Mouse (Mus musculus) cerebellum, adult 9-11 months (tissue): Measurements from ENCODE around the gene Cped1.
"Not testable (repeated sequence)": the region's sequence is repeated elsewhere in the genome, so short reads cannot be mapped to it uniquely, and the experiment has no call there.

Experiments used
- DNase-seq: peaks from one replicate; pipeline ENCODE4 v3.0.0; 2022

Gene Cped1

DNA sequence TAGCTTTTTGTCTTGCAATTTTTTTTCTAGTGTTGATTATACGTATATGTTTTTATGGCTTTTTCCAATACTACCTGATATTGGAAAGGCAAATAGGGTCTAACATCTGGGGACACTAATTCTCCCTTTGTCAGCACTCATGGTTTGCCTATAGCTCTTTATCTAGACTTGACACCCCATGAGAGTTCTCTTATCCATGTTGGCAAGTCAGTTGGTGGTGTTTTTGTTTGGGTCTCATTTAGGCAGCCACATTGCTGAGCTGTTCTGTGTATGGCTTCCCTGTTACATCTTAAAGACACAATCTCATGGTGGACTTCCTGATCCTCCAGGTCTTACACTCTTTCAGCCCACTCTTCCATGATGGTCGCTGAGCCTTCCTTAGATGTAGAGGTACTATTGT, 42.1 kb downstream of the Cped1 start:
- DNase-seq, result no peak

DNA sequence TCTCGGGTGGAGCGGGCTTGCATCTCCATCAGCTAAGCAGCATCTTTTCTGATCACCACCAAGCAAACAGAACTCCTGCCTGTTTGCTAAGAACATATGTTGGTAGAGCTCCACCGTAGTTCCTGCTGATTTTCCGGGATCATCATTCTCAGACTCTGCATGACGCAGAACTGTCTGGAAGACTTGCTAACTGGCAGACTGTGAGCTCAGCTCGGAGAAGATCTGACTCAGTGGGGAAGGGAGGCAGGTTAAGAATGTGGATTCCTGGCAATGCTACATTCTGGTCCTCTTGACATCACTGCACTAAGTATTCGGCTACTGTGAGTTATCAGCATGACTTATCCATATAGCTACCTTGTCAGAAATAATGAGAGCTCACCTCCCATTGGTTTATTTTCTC, 44.7 kb downstream of the Cped1 start:
- DNase-seq, result peak; percentile 3

DNA sequence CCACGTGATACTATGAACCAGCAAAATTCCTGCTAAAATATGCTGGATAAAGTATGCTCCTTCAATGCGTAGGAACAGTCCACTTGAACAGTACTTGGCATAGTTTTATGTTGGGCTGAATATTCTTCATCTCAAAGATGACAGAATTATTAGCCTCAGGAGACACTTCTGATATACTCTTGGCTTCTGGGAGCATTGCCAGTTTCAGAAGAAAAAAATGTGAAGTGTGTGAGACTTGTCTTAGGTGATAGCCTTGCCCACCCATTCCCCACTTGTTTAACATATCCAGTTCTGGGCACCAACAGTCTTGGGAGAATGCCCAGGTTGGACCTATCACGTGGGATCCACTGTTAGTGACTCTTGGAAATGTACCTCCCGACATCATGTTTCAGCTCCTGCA, 47.5 kb downstream of the Cped1 start:
- no peak for DNase-seq

DNA sequence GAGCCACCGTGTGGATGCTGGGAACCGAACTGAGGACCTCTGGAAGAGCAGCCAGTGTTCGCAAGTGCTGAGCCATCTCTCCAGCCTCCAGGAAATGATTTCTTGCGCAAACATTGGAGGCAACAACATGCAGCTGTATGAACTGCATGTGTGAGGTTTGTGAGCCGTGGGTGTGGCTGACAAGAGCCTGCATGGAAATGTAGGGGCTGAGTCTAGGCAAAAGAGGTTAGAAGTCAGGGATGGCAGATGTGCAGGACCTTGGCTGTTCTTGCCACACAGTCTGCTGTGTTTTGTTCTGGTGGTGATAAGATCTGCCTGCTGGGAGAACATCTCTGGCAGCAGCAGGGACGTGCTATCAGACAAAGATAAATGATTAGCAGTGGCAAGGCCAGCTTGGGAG, 49.7 kb downstream of the Cped1 start:
- DNase-seq, result no peak

DNA sequence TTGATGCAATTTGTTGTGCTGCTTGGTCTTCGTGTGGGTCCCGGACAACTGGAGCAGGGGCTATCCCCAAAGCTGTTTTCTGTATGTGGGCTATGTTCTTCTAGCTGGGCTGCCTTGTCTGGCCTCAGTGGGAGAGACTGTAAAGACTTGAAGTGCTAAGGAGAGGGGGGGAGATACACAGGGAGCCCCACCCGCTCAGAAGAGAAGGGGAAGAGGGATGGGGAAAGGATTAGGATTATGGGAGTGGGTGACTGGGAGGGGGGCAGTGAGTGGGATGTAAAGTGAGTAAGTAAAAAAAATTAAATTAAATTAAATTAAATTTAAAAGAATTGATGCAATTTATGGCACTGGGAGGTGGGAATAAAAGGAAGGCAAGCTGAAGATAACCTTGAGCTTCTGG, 50.2 kb downstream of the Cped1 start:
- no peak for DNase-seq

DNA sequence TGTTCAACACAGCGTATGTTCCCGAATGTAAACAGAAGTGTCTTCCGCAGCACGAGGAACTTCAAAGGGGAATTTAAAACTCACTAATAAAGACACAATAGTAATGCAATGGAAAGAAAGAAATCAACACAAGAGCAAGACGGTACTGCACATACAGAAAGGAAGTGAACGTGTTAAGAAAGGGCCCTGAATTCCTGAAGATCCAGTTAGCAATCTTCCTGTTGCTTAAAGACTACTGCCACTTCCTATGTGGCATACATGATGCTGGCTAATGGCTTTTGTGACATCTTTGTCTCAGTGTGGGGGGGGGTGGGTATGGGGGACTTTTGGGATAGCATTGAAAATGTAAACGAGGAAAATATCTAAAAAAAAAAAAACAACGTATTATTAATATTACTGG, 50.7 kb downstream of the Cped1 start:
- DNase-seq, result no peak

DNA sequence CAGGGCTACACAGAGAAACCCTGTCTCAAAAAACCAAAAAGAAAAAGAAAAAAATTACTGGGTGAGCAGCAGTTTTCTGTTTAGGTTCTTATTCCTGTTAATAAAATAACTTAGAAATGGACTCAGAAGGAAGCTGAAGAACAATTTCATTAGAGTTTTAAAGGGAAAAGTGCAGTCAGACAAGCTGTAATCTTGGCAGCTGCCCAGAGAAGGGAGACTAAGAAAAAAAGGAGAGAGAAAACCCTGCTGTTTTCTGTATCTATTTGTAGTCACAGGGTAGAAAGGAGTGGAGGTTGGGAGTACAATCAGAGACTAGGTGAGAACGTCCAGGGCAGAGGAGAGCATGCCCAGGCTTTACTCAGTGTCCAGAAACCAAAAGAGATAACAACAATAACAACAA, 51.2 kb downstream of the Cped1 start:
- no peak for DNase-seq

DNA sequence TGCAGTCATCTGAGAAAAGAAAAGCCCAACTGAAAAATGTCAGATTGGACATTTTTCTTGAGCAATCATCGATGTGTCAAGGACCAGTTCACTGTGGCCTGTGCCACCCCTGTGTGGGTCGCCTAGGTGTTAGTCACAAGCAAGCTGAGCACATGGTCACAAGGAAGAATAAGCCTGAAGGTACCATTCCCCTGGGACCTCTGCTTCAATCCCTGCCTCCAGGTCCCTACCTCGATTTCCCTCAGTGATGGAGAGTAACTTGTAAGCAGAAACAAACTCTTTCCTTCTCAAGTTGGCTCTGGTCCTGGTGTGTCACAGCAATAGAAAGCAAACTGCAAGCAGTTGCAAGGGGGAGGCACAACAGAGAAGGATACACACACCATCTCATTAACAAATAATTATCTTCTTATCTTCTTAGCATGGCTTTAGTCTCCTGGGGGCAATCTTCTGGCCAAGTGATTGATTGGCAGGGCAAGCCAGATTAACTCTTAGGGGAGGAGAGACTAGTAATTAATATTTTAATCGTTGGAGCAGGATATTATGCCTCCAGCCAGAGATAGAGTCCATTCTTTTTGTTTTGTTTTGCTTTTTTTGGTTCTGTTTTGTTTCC, 51.8 kb downstream of the Cped1 start:
- no peak for DNase-seq

DNA sequence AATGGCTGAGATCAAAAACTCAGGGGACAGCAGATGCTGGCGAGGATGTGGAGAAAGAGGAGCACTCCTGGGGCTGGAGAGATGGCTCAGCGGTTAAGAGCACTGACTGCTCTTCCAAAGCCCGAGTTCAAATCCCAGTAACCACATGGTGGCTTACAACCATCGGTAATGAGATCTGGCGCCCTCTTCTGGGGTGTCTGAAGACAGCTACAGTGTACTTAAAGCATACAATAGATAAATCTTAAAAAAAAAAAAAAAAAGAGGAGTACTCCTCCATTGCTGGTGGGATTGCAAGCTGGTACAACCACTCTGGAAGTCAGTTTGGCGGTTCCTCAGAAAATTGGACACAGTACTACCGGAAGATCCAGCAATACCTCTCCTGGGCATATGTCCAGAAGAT, 54.0 kb downstream of the Cped1 start:
- not testable (repeated sequence) for DNase-seq

DNA sequence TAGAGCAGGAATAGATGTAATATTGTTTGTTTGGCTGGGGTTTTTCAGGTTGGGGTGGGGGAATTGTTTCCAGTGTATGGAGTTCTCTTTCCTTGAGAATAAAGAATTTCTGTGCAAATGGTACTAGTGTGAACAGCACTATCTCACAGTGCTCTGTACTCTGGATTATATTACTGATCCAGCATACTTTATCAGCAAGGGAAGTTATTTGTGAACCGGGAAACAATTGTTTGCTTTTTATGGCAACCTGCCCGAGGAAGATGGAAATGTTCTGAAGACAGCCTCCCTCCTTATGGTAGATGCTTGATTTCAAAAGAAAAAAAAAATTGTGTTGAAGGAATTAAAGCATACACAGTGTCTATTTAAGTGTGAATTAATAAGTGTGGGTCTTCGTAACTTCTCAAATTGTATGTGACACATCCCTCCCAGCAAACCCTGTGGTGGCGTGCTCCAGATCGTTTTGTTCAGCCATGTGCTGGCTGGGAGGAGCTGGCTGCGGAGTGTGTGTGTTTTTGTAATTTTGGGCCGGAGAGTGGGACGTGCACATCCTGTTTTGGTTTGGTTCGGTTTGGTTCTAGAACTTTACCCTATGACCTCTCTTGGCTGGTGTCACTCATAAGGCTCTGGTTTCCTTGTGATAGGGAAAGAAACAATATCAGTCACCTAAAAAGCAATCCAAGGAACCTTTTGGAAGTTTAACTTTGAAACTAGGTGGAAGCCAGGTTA, 59.3 kb downstream of the Cped1 start:
- no peak for DNase-seq

DNA sequence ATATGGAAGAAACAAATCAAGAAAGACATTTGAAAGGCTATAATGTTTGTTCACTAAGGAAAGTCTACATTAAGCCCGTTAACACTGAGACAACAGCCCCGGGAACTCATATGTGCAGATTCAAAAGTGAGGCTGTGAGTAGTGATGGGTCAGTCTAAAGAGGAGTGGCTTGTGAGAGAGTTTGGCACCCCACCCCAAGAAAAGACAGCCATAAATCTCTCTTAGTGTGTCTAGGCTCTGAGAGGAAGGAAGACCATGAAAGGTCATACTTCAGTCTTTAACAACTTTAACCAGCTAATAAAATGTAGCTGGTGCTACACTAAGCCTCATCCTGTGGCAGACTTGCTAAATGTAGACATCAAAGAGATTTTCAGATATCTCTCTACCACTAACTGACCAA, 61.4 kb downstream of the Cped1 start:
- no peak for DNase-seq

DNA sequence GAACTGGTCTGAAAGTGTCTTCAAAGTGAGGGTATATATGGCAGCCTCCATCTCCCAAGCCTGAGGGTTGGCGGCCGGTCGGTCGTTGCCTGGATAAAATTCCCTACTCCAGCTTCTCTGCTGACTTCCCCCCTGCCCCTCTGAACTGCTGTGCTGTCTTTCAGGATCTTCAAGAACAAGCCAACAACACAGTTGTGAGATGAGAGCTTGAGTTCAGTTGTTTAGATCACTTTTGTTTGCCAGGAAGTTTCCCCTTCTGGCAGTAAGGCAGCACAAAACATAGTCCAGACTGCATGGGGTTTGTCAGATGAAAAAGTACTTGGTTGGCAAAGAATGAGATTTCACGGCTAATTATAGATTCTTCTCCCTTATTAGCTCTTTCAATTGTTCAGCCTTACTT, 63.4 kb downstream of the Cped1 start:
- no peak for DNase-seq

DNA sequence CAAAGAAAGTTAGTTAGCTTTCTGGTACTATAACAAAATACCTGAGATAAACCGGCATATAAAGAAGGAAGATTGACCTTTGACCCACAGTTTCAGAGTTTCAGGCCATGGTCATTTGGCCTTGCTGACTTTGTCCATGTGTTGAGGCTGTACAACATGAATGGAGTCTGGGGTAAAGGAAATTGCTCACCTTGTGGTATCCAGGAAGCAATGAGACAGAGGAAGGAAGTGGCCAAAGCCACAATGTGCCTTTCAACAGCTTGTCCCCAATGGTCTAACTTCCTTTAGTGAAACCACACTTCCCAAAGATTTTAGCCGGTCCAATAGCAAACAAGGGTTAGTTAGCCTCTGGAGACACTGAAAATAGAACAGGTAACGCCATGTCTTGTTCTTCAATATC, 65.8 kb downstream of the Cped1 start:
- DNase-seq, result no peak

DNA sequence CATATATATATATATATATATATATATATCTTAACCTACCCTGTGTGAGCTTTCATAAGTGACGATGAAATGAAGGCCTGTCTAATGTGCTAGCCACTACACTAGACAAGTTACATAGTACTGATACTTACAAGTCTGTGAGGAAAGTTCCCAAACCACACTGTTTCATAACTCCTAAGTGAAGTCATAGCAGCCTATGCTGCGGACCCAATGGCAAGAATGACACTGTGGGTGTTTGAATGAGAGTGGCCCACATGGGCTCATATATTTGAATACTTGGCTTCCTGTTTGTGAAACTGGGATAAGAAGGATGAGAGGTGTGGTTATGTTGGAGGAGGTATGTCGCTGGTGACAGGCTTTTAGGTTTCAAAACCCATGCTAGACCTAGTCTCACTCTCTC, 67.3 kb downstream of the Cped1 start:
- no peak for DNase-seq

DNA sequence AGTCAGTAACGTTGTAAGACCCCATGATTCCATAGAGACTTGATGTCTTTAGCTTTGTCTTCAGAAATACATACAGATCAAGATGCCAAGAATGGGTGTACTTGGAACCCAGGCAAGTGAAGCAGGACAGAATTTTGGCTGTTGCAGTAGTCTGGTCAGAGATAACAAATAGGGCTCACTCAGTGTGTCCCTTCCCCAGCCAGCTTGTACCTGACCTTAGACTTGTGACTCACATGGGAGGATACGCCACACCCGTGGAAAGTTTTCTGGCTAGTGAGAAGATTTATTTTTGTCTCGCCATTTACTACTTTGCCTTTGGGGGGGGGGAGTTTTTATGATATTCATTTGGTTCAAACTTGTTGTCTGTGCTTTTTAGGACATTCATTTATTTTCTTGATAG, 78.6 kb downstream of the Cped1 start:
- DNase-seq, result no peak

DNA sequence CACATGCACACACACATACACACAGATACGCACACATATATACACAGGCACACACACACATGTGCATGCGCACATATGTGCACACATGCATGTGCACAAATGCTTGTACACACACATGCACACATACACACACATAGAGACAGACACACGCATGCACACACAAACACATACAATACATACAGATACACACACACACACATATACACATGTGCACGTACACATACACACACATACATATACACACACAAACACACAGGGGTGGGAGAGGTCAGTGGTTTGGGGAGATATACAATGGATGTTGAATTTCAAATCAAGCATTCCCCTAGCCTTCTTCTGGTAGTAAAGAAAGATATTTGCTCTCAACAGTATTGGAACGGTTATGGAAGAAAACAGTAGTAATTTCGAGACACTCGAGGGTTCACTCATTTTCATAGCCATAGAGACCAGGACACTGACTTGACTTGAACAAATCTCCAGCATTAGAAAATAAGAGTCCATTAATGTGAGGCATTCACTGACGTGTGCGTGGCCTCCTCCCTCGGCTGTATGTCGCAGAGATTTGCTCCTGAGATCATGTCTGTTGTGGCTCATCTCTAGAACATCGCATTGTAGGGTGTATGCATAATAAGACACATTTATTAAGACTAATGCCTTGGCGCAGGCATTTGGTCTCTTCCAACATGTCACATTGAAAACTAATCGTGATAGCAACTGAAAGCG, 85.0 kb downstream of the Cped1 start:
- no peak for DNase-seq

DNA sequence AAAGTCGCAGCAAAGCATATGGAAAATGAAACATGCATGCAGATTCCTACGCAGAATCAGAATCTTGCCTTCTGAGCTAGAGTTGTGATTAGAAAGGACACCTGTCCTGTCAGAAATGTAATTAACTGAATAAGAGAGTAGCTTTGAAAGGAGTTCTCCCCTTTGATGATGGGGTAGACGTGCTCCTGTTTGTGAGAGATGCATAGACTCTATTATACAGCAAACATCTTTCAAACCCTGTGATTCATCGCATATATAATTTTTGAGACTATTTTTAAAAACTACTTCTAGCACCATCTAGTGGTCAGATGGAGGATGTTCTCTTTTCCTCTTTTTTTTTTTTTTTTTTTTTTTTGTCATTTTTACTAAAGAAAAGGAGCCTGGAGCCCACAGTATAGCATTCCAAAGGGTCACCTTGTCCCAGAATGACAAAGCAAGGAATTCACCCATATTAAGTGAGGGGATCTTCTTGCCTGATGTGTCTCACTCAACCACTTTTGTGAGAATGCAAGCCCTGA, 85.7 kb downstream of the Cped1 start:
- peak; percentile 2 for DNase-seq

DNA sequence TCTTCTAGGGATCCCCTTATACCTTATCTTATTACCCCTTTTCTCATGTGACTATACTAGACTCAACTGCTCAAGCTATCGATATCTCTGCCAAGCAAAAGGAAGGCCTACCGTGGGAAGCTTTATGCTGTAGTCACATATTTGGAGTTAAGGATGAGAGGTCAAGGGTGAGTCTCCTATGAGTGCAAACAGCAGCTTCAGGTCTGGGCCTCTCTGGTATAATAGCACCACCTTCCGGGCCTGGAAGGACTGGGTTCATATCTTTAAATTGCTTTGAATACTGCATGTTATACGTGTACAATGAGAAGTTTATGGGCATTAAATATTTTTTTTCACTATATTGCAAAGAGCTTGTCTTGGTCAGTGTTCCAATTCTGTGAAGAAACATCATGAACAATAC, 87.0 kb downstream of the Cped1 start:
- DNase-seq, result no peak

DNA sequence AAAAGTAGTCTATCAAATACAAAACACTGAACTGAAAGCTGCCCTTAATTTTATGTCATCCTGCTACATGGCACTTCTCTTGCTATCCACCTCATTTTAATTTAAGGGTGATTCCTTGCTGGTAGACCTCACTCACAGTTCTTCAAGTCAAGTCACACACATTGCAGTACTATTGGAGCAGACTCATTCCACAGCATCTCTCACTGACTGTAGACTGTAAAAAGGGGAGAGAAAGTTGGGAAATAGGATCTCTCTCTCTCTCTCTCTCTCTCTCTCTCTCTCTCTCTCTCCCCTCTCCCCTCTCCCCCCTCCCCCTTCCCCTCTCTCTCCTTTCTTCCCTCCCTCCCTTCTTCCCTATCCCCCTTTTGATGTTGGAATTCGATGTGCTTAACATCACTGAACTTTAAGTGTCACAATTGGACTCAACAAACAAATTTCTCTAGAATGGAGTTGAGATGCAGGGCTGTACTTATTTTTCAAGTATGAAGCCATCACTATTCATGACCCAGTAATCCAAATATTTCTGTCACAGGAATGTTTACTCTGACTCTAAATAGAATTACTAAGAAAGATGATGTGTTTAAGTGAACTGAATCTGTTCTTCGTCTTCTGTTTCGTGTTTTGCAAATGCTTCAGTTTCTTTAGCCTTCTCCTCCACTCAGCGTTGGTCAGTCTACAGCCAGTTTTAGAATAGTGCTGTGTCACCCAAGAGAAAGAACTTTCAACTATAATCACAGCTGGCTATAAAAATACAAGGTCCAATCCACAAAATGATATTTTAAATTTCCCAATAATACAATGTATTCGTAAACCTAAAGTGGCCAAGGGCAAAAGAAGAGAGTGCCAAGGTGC, 88.7 kb downstream of the Cped1 start:
- no peak for DNase-seq

DNA sequence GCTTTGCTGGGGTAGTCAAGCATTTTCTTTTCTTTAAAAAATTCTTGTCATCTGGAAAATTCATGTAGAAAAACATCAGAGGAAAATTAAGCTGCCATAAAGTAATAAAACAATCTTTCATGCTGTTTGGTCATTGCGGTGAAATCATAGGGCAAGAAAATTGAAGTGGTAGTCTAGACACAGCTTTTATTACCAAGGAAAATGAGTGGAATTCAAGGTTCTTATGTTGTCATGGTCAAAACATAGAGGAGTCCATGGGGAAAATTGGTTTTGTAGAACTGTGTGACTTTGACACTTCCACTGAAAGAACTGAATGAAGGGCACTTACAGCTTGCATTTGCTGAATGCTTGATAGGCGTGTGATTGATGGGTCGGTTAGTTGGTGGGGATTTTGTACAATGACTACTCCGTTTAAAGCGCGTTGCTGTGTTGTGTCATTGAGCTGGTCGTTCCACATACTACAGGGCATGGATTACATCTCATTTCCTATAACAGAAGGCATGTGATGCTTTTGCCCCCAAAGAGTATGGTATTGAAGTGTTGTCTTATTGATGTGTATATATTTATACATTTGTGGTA, 93.1 kb downstream of the Cped1 start:
- no peak for DNase-seq

DNA sequence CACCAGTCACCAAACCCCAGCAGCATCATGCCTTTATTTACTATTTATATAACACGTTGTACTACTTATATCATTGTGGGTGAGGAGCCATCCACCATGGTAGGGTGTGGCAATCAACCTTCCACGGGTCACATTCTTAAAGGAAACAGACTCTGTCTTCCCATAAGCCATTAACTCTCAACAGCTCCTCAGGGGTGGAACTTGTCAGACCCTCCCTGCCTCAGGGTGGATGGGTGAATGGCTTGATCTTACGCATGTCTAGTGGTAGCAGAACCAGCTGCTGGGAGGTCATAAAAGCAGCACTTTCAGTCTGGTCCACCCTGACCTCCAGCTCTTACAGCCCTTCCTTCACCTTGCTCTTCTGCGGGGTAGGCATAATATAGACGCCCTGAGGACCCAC, 100.3 kb downstream of the Cped1 start:
- DNase-seq, result no peak

DNA sequence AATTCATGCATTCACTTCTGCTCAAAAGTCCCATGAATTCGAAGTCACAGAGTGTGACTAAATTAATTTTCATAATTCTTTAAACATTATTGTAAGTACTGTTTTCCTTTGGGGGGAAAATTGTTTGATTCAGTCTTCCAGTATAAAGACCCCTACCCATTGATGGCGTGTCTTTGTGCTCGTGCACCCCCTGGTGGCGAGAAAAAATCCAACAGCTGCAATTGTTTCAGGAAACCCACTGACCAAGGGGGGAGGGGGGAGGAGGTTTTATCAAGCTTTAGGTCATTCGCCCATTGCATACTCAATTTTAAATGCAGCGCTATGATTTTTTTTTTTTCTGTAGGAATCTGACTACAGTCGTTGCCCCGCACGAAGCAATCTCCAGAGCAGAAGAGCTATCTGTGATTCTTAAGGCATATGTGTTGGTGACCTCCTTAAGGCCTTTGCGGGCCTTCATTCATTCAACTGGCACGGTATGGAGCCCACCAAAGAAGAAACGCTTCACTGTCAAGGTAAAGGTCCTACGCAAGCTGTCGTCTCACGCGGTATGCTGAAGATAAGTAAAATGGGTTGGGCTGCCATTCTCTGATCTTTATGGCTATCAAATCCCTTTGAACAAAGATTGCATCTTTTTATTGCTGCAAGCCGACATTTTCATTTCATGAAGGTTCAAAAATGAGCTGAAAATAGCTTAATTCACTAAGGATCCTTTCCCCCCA, 102.8 kb downstream of the Cped1 start:
- no peak for DNase-seq
